Mouse (Mus musculus) olfactory bulb, adult 2 months (tissue): ENCODE data around the gene Fgf8.

ENCODE experiments used
- CTCF ChIP-seq: fragments of 200-500 bp; IDR thresholded peaks from 2 replicates; pipeline ENCODE4 v1.5.1; 2012; ENCODE audit warnings: low read depth, mild to moderate bottlenecking, low read length, moderate library complexity; ENCODE audit not compliant: insufficient read depth
- POLR2A ChIP-seq: fragments of 200-500 bp; IDR thresholded peaks from 2 replicates; pipeline ENCODE4 v1.6.1; 2012; ENCODE audit warnings: mild to moderate bottlenecking, low read depth, low read length, moderate library complexity; ENCODE audit not compliant: insufficient read depth

GRCm38 (mm10) chr19:45760810-45761209, 18.1 kb upstream of the Fgf8 start:
- TF ChIP-seq POLR2A (no peak), CTCF (no peak)
